Mouse (Mus musculus): ENCODE measurements at regions not wholly inside any gene's neighbourhood (a gene's known extent, or its start where the extent isn't known, plus 50 kb on each side); places are given as distances from the start of the nearest gene placed in this dataset.

- Histone ChIP-seq H3K9me3 (ENCODE audit: control insufficient read depth) (no peaks in the 10 kb centered on the region), H3K27ac (ENCODE audit: low read depth, low read length) (peak overlapping the region; percentile 17; the same call in 1 of the 2 replicates), H3K27me3 (replicated peaks; ENCODE audit: control insufficient read depth, insufficient read depth, low read length) (no peaks in the 10 kb centered on the region), H3K4me2 (replicated peaks; ENCODE audit: low read depth) (no peak overlapping the region), H3K9ac (ENCODE audit: low read depth, low read length) (no peak overlapping the region), H3K36me3 (ENCODE audit: control insufficient read depth, insufficient read depth) (no peaks in the 10 kb centered on the region), H3K4me1 (replicated peaks; ENCODE audit: control insufficient read depth, insufficient read depth, low read length) (no peaks in the 10 kb centered on the region), H3K4me3 (ENCODE audit: low read depth, low read length) (no peak overlapping the region)
- WGBS = 43% methylated on average over 7 of the region's 7 CpGs
- no peak for TF ChIP-seq CTCF (IDR thresholded peaks at IDR 0.05; ENCODE audit: low read depth)
- peak; percentile 78 for ATAC-seq
These were observed 60.2 kb upstream of the Itga6 start for GRCm38 (mm10) chr2:71685239-71685638.

- H3K4me2 ChIP-seq (replicated peaks; ENCODE audit: low read depth) = no peak overlapping the region
- H3K9me3 ChIP-seq (ENCODE audit: control insufficient read depth) = no peaks in the 10 kb centered on the region
- no peak overlapping the region for H3K9ac ChIP-seq (ENCODE audit: low read depth, low read length)
- no peaks in the 10 kb centered on the region for H3K36me3 ChIP-seq (ENCODE audit: control insufficient read depth, insufficient read depth)
- no peak overlapping the region for H3K27ac ChIP-seq (ENCODE audit: low read depth, low read length)
- ATAC-seq = no peak
- WGBS = 76% methylated on average over 4 of the region's 4 CpGs
- H3K4me1 ChIP-seq (replicated peaks; ENCODE audit: control insufficient read depth, insufficient read depth, low read length) = no peaks in the 10 kb centered on the region; the same call in 1 of the 2 replicates
- H3K27me3 ChIP-seq (replicated peaks; ENCODE audit: control insufficient read depth, insufficient read depth, low read length) = no peaks in the 10 kb centered on the region
- no peak for TF ChIP-seq CTCF (IDR thresholded peaks at IDR 0.05; ENCODE audit: low read depth)
- H3K4me3 ChIP-seq (ENCODE audit: low read depth, low read length) = no peak overlapping the region
These were observed 56.4 kb upstream of the Itga6 start for GRCm38 (mm10) chr2:71689041-71689440.

GRCm38 (mm10) chr2:71690277-71691161, 54.9 kb upstream of the Itga6 start:
- peak overlapping the region; percentile 49 for H3K4me2 ChIP-seq (replicated peaks; ENCODE audit: low read depth)
- no peaks in the 10 kb centered on the region; the same call in 1 of the 2 replicates for H3K4me1 ChIP-seq (replicated peaks; ENCODE audit: control insufficient read depth, insufficient read depth, low read length)
- no peaks in the 10 kb centered on the region for H3K36me3 ChIP-seq (ENCODE audit: control insufficient read depth, insufficient read depth)
- no peaks in the 10 kb centered on the region for H3K9me3 ChIP-seq (ENCODE audit: control insufficient read depth)
- H3K4me3 ChIP-seq (ENCODE audit: low read depth, low read length) = 0 out of 2 replicates have a peak overlapping the region, but pooled peaks have one; percentile 7
- no peak overlapping the region for H3K27ac ChIP-seq (ENCODE audit: low read depth, low read length)
- no peak for TF ChIP-seq CTCF (IDR thresholded peaks at IDR 0.05; ENCODE audit: low read depth)
- no peak overlapping the region for H3K9ac ChIP-seq (ENCODE audit: low read depth, low read length)
- H3K27me3 ChIP-seq (replicated peaks; ENCODE audit: control insufficient read depth, insufficient read depth, low read length) = no peaks in the 10 kb centered on the region
- ATAC-seq = peak; percentile 81
- WGBS = 32% methylated on average over 27 of the region's 27 CpGs

- Histone ChIP-seq H3K4me2 (replicated peaks; ENCODE audit: low read depth) (no peak overlapping the region), H3K4me1 (replicated peaks; ENCODE audit: control insufficient read depth, insufficient read depth, low read length) (peaks cover 2% of the 10 kb centered on the region; the same call in 1 of the 2 replicates), H3K36me3 (ENCODE audit: control insufficient read depth, insufficient read depth) (no peaks in the 10 kb centered on the region), H3K9me3 (ENCODE audit: control insufficient read depth) (no peaks in the 10 kb centered on the region), H3K4me3 (ENCODE audit: low read depth, low read length) (no peak overlapping the region), H3K9ac (ENCODE audit: low read depth, low read length) (no peak overlapping the region), H3K27ac (ENCODE audit: low read depth, low read length) (no peak overlapping the region), H3K27me3 (replicated peaks; ENCODE audit: control insufficient read depth, insufficient read depth, low read length) (no peaks in the 10 kb centered on the region)
- TF ChIP-seq CTCF (IDR thresholded peaks at IDR 0.05; ENCODE audit: low read depth) = no peak
- WGBS = 81% methylated on average over 6 of the region's 6 CpGs
- ATAC-seq = no peak
These were observed 50.6 kb upstream of the Itga6 start for GRCm38 (mm10) chr2:71694758-71695310.
